Mouse (Mus musculus) hindbrain, embryonic 14.5 days (tissue): ENCODE measurements around the gene Mapk8ip3. TPM values are rescaled to one million over a fixed set of nuclear protein-coding genes. Genes with fewer than 3 reads are reported as not detected.

Experiments
- ATAC-seq: fragments of 200-750 bp; cut with Nextera tagmentation; 2 replicates; pipeline ENCODE4 v1.8.0; 2017; ENCODE audit warnings: moderate number of reproducible peaks, mild to moderate bottlenecking, moderate TSS enrichment, moderate library complexity; ENCODE audit not compliant: low FRiP score
- DNase-seq: peaks from one replicate; pipeline ENCODE4 v3.0.0-alpha.2; 2015; ENCODE audit warnings: low spot score
- H3K27ac ChIP-seq: fragments of 300-500 bp; sonication (generic); 2 replicates; pipeline ENCODE4 v1.5.1; 2014; ENCODE audit warnings: mild to moderate bottlenecking, moderate library complexity
- H3K27me3 ChIP-seq: fragments of 300-500 bp; sonication (generic); 2 replicates; pipeline ENCODE4 v1.6.1; 2014; ENCODE audit warnings: mild to moderate bottlenecking, low read length, mixed read lengths; ENCODE audit not compliant: control insufficient read depth, insufficient read depth
- H3K36me3 ChIP-seq: fragments of 300-500 bp; sonication (generic); replicated peaks from 2 replicates; pipeline ENCODE4 v1.6.1; 2014; ENCODE audit not compliant: control insufficient read depth, insufficient read depth
- H3K4me1 ChIP-seq: fragments of 300-500 bp; sonication (generic); replicated peaks from 2 replicates; pipeline ENCODE4 v1.6.1; 2014; ENCODE audit warnings: antibody characterized with exemption, low read length, mixed read lengths; ENCODE audit not compliant: control insufficient read depth, insufficient read depth
- H3K4me2 ChIP-seq: fragments of 300-500 bp; sonication (generic); replicated peaks from 2 replicates; pipeline ENCODE4 v1.6.1; 2014; ENCODE audit warnings: mild to moderate bottlenecking, moderate library complexity
- H3K4me3 ChIP-seq: fragments of 300-500 bp; sonication (generic); replicated peaks from 2 replicates; pipeline ENCODE4 v1.5.1; 2014; ENCODE audit warnings: mild to moderate bottlenecking, low read length
- H3K9ac ChIP-seq: fragments of 300-500 bp; sonication (generic); 2 replicates; pipeline ENCODE4 v1.6.1; 2014
- H3K9me3 ChIP-seq: fragments of 300-500 bp; sonication (generic); 2 replicates; pipeline ENCODE4 v1.6.1; 2016; ENCODE audit warnings: low read length; ENCODE audit not compliant: control insufficient read depth
- WGBS: fragments of 180-500 bp; shearing (Covaris S2); extraction: QIAGEN DNeasy Blood & Tissue Kit; methylation state at CpG from one replicate; pipeline ENCODE4 v1.1.7; 2014; 5-methylcytosine and 5-hydroxymethylcytosine counted together
- polyA plus RNA-seq: library from polyadenylated mRNA; unstranded; fragments of >200 nt; fragmentation: Nextera tagmentation; extraction: Ambion mirVana; gene quantifications from 2 replicates; pipeline ENCODE4 v1.2.1, GENCODE M21; 2014

Mapk8ip3 gene
- polyA plus RNA-seq, 1 experiment from 2014 or later = 86.0 TPM

DNA sequence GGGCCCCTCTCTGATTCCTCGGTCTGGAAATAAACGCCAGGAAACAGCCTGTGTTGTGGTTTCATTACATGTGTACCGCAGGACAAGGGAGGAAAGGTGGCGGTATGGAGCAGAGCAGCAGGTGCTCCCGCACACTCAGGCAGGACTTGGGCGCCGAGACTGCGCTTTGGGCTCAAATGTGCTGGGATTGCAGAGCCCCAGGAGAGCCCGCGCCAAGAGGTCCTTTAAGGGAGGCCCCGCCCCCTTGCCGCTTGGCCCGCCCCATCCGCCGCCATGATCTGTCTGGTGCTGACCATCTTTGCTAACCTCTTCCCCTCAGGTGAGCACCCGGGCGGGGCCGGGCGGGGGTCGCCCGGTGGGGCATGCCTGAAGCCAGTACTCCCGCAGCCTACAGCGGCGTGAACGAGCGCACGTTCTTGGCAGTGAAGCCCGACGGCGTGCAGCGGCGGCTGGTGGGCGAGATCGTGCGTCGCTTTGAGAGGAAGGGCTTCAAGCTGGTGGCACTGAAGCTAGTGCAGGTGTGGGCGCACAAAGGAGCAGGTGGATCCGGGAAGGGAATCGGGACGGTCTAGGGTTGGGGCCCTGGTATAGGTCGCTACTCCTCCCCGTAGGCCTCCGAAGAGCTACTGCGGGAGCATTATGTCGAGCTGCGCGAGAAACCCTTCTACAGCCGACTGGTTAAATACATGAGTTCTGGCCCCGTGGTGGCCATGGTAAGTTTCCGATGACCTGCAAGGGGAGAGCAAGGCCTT, 40.4 kb downstream of the Mapk8ip3 start, which contains the start of gene Nme3:
Gene Nme3, plus strand, starts transcription at position 260 of the 752 bp plus-strand sequence.
- Histone ChIP-seq H3K4me1 (peaks cover 34% of the 10 kb centered on the region), H3K27me3 (no peaks in the 10 kb centered on the region), H3K9ac (peak within 1 kb of the TSS; percentile 88), H3K4me2 (peak within 1 kb of the TSS; percentile 97), H3K4me3 (peak within 1 kb of the TSS; percentile 71), H3K36me3 (peaks cover 68% of the 10 kb centered on the region), H3K27ac (peak within 1 kb of the TSS; percentile 86), H3K9me3 (no peaks in the 10 kb centered on the region)
- DNase-seq = peak; percentile 69
- peak; percentile 60 for ATAC-seq
- WGBS = 1% methylated on average over 50 of the region's 50 CpGs

DNA sequence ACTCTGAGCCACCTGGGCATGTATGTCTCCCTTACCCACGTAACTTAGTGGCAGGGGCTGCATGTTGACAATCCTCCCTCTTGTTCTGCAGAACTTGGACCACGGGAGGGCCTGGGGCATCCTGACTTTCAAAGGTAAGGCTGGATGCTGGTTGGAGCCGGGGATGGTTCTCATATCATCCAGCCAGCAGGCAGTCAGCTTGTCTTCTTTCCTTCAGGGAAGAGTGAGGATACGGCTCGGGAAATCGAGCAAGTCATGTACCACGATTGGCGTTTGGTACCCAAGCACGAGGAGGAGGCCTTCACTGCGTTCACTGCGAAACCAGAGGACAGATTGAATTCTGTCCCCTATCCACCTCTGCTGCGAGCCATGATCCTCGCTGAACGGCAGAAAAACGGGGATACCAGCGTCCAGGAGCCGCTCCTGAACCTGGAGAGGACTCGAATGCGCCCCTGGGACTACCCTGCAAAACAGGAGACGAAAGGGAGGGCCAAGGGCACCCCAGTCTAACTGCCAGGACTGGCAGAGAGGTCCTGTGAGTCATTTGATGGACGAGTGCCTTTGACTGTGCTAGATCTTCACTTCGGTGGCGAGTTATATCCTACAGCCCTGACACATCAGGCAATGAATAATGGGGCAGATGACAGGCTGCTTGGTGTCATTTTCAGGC, 41.1 kb downstream of the Mapk8ip3 start:
- no peak for DNase-seq
- peak overlapping the region; percentile 88 for H3K9ac ChIP-seq
- H3K4me2 ChIP-seq = peak overlapping the region; percentile 97
- peak overlapping the region; percentile 71 for H3K4me3 ChIP-seq
- H3K27ac ChIP-seq = peak overlapping the region; percentile 86
- H3K9me3 ChIP-seq = no peaks in the 10 kb centered on the region
- 11% methylated on average over 23 of the region's 23 CpGs for WGBS
- H3K36me3 ChIP-seq = peaks cover 68% of the 10 kb centered on the region
- no peaks in the 10 kb centered on the region for H3K27me3 ChIP-seq
- H3K4me1 ChIP-seq = peaks cover 34% of the 10 kb centered on the region
- peak; percentile 10; the same call in 1 of the 2 replicates for ATAC-seq

DNA sequence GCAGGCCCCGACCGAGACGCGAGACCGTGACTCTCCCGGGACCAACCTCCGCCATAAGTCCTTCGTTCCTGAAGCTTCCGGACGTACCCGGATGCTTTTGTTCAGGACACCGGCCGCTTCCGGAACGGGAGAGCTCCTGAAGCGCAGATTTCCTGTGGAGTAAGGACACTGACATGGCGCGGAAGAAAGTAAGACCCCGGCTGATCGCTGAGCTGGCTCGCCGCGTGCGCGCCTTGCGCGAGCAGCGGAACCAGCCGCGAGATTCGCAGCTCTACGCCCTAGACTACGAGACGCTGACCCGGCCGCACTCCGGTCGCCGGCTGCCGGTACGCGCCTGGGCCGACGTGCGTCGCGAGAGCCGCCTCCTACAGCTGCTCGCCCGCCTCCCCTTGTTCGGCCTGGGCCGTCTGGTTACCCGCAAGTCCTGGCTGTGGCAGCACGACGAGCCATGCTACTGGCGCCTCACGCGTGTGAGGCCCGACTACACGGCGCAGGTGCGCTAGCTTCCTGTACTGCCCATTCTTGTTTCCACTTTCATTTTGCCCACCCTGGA, 41.7 kb downstream of the Mapk8ip3 start, which contains the start of the genes Eme2 and Mrps34:
Gene Eme2, minus strand, starts transcription at position 93 of the 553 bp plus-strand sequence.
Gene Mrps34, plus strand, starts transcription at position 122 of the 553 bp plus-strand sequence.
- DNase-seq (peak; percentile 89), ATAC-seq (peak; percentile 46)
- Histone ChIP-seq H3K9ac (peak within 1 kb of the TSS; percentile 88), H3K27ac (peak within 1 kb of the TSS; percentile 86), H3K27me3 (no peaks in the 10 kb centered on the region), H3K36me3 (peaks cover 68% of the 10 kb centered on the region), H3K4me1 (peaks cover 34% of the 10 kb centered on the region), H3K4me3 (peak within 1 kb of the TSS; percentile 71), H3K9me3 (no peaks in the 10 kb centered on the region), H3K4me2 (peak within 1 kb of the TSS; percentile 97)
- WGBS = under 1% methylated on average over 59 of the region's 62 CpGs

DNA sequence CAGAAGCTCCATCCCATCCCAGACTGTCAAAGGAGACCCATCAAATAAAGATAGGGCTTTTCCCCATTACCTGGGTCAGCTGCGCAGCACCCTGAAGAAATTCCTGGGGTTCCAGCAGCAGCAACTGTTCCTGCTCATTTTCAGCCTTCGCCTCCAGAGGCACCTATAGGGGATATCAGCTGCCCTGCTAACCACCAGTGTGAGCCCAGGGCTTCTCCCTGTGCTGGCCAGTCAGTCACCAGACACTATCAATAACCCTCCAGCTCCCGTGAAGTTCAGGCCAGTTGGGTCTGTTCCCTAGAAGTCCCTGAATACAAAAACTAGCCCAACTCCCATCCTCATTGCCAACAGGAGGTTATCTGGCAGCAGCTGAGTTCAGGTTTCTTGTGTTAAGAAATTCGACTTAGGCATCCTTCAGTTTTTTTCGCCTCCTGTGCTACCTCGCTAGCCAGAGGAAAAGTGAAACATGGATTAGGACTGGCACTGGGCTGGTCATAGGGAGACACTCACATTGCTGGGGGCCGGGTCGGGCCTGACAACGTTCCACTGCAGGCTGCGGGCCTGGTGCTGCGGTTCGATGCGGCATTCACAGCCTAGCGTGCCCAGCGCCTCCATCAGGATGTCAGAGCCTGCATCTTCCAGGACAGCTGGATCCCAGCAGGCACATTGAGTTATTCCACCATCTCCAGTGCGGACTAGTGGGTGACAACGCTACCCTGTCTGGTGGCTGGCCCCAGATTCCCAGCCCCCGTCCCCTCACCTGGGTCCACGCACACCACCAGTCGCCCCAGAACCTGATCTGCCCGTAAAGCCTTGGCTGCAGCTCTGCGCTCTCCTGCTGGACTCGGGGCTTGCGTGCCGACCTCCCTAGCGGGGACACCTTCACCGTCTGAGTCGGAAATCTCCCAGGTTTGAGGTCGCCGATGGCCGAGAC, 42.4 kb downstream of the Mapk8ip3 start:
- H3K4me3 ChIP-seq = peak overlapping the region; percentile 71
- no peaks in the 10 kb centered on the region for H3K9me3 ChIP-seq
- H3K27ac ChIP-seq = peak overlapping the region; percentile 86
- ATAC-seq (0 out of 2 replicates have a peak, but pooled peaks have one; percentile 8), DNase-seq (no peak)
- peak overlapping the region; percentile 88 for H3K9ac ChIP-seq
- H3K27me3 ChIP-seq = no peaks in the 10 kb centered on the region
- H3K4me2 ChIP-seq = peak overlapping the region; percentile 97
- H3K36me3 ChIP-seq = peaks cover 68% of the 10 kb centered on the region
- WGBS = 12% methylated on average over 31 of the region's 31 CpGs
- H3K4me1 ChIP-seq = peaks cover 34% of the 10 kb centered on the region

DNA sequence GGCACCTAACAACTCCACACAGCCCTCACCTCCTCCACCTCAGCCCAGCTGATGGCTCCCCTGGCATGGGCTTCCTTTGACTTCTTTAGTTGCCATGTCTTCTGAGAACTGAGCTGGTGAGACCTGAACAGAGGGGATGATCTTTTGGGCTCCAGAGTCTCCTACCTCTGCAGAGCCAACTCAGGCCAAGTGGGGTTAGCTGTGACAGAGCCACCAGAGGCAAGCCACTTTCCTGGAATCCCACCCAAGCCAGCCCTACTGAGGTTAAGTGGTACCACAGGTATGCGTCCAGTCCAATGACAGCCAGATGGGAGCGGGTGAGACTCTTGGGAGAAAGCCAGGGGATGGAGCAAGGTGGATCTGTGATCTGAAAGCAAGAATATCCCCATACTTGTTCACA, 43.5 kb downstream of the Mapk8ip3 start:
- no peaks in the 10 kb centered on the region for H3K27me3 ChIP-seq
- H3K4me1 ChIP-seq = peaks cover 34% of the 10 kb centered on the region
- 98% methylated on average over 2 of the region's 2 CpGs for WGBS
- H3K9me3 ChIP-seq = no peaks in the 10 kb centered on the region
- ATAC-seq (no peak), DNase-seq (no peak)
- H3K36me3 ChIP-seq = peaks cover 66% of the 10 kb centered on the region
- 0 out of 2 replicates have a peak overlapping the region, but pooled peaks have one; percentile 71 for H3K4me3 ChIP-seq
- H3K27ac ChIP-seq = no peak overlapping the region
- no peak overlapping the region for H3K4me2 ChIP-seq
- H3K9ac ChIP-seq = no peak overlapping the region

DNA sequence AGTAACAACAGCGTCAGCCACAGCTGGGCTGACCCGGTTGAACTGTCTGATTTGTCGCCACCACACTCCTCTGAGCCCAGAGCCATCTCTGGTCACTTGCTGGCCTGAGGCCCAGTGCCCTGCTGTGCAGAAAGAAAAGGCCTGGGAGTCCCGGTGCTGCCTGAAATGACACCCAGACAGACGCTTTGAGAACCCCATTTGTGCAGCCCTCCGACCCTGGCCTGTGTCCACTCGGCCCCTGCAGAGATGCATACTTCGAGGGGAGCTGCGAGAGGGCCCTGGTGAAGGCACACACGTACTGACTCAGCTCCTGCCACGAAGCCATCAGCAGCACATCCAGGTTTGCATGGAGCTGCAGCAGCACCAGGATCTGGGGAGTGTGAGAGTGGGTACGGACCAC, 44.0 kb downstream of the Mapk8ip3 start:
- peaks cover 34% of the 10 kb centered on the region for H3K4me1 ChIP-seq
- H3K4me2 ChIP-seq = no peak overlapping the region
- H3K27me3 ChIP-seq = no peaks in the 10 kb centered on the region
- no peaks in the 10 kb centered on the region for H3K9me3 ChIP-seq
- ATAC-seq = no peak
- peaks cover 64% of the 10 kb centered on the region for H3K36me3 ChIP-seq
- no peak overlapping the region for H3K9ac ChIP-seq
- no peak for DNase-seq
- 91% methylated on average over 12 of the region's 12 CpGs for WGBS
- no peak overlapping the region for H3K4me3 ChIP-seq
- no peak overlapping the region for H3K27ac ChIP-seq

DNA sequence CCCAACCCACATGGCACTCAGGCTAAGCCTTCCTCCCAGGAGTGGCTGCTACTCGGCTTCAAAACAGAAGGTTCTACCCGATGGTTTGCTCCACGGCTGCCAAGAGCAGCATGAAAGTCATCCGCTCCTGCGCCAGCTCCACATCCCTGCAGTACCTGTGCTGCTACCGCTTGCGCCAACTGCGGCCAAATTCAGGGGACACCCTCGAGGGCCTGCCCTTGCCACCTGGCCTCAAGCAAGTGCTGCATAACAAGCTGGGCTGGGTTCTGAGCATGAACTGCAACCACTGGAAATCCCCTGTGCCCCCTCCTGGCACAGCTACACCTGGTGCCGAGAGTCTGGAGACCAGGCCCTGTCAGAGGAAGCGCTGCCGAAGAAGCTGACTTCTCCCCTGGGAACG, 45.5 kb downstream of the Mapk8ip3 start:
- no peak overlapping the region for H3K27ac ChIP-seq
- no peak overlapping the region for H3K9ac ChIP-seq
- peaks cover 31% of the 10 kb centered on the region for H3K4me1 ChIP-seq
- H3K36me3 ChIP-seq = peaks cover 57% of the 10 kb centered on the region
- DNase-seq = no peak
- WGBS = 93% methylated on average over 12 of the region's 13 CpGs
- H3K4me3 ChIP-seq = no peak overlapping the region
- ATAC-seq = no peak
- H3K9me3 ChIP-seq = no peaks in the 10 kb centered on the region
- no peak overlapping the region for H3K4me2 ChIP-seq
- H3K27me3 ChIP-seq = no peaks in the 10 kb centered on the region

DNA sequence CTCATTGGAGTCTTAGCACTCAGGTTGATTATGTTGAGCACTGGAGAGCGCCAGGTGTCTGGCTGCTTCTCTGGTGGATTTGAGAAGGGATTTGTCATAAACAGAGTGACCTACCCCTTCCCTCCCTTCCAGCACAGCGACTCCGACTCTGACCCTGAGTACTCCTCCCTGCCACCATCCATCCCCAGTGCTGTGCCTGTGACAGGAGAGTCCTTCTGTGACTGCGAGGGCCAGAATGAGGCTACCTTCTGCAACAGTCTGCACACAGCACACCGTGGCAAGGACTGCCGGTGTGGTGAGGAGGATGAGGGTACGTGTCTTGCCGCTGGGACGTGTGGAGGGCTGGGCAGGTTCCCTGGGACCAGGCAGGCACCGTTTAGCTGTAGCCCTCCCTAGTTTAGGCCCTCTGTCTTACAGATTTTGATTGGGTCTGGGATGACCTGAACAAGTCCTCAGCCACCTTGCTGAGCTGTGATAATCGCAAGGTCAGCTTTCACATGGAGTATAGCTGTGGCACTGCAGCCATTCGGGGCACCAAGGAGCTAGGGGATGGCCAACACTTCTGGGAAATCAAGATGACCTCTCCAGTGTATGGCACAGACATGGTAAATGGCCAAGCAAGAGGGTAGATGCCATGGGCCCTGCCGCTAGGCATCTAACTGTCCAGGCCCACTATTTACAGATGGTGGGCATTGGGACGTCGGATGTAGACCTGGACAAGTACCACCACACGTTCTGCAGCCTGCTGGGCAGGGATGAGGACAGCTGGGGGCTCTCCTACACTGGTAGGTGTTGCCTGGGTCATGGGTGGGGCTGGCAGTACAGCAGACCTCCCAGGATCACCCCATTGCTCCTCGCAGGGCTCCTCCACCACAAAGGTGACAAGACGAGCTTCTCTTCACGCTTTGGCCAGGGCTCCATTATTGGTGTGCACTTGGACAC, 46.4 kb downstream of the Mapk8ip3 start:
- no peak overlapping the region for H3K9ac ChIP-seq
- H3K9me3 ChIP-seq = no peaks in the 10 kb centered on the region
- WGBS = 90% methylated on average over 19 of the region's 19 CpGs
- H3K27ac ChIP-seq = no peak overlapping the region
- peaks cover 28% of the 10 kb centered on the region for H3K4me1 ChIP-seq
- DNase-seq = no peak
- peaks cover 57% of the 10 kb centered on the region for H3K36me3 ChIP-seq
- no peak overlapping the region for H3K4me2 ChIP-seq
- no peak for ATAC-seq
- no peaks in the 10 kb centered on the region for H3K27me3 ChIP-seq
- no peak overlapping the region for H3K4me3 ChIP-seq
